Mouse (Mus musculus) midbrain, embryonic 14.5 days (tissue): Measurements from ENCODE around the gene Bik. TPM values are rescaled to one million over a fixed set of nuclear protein-coding genes. Genes with fewer than 3 reads are reported as not detected.

ENCODE experiments used
- ATAC-seq: fragments of 200-750 bp; cut with Nextera tagmentation; 2 replicates; pipeline ENCODE4 v1.8.0; 2017; ENCODE audit warnings: moderate number of reproducible peaks, moderate library complexity; ENCODE audit not compliant: low FRiP score, low TSS enrichment
- DNase-seq: peaks from one replicate; pipeline ENCODE4 v3.0.0-alpha.2; 2015
- H3K27ac ChIP-seq: fragments of 300-500 bp; sonication (generic); replicated peaks from 2 replicates; pipeline ENCODE4 v1.5.1; 2014; ENCODE audit warnings: mild to moderate bottlenecking, low read depth, low read length, moderate library complexity
- H3K27me3 ChIP-seq: fragments of 300-500 bp; sonication (generic); 2 replicates; pipeline ENCODE4 v1.6.1; 2014; ENCODE audit warnings: low read length, control low read depth, mixed read lengths; ENCODE audit not compliant: control insufficient read depth, insufficient read depth
- H3K36me3 ChIP-seq: fragments of 300-500 bp; sonication (generic); 2 replicates; pipeline ENCODE4 v1.6.1; 2014; ENCODE audit warnings: low read length, control low read depth; ENCODE audit not compliant: control insufficient read depth, insufficient read depth
- H3K4me1 ChIP-seq: fragments of 300-500 bp; sonication (generic); 2 replicates; pipeline ENCODE4 v1.6.1; 2014; ENCODE audit warnings: mild to moderate bottlenecking, antibody characterized with exemption, low read length, control low read depth; ENCODE audit not compliant: control insufficient read depth, insufficient read depth
- H3K4me2 ChIP-seq: fragments of 300-500 bp; sonication (generic); 2 replicates; pipeline ENCODE4 v1.6.1; 2014; ENCODE audit warnings: mild to moderate bottlenecking, low read length, moderate library complexity
- H3K4me3 ChIP-seq: fragments of 300-500 bp; sonication (generic); replicated peaks from 2 replicates; pipeline ENCODE4 v1.5.1; 2014; ENCODE audit warnings: low read depth, low read length
- H3K9ac ChIP-seq: fragments of 300-500 bp; sonication (generic); replicated peaks from 2 replicates; pipeline ENCODE4 v1.6.1; 2014; ENCODE audit warnings: mild to moderate bottlenecking, low read length, moderate library complexity
- H3K9me3 ChIP-seq: fragments of 300-500 bp; sonication (generic); 2 replicates; pipeline ENCODE4 v1.6.1; 2016; ENCODE audit warnings: low read length, control low read depth, mixed read lengths; ENCODE audit not compliant: control insufficient read depth
- WGBS: fragments of 180-500 bp; shearing (Covaris S2); extraction: QIAGEN DNeasy Blood & Tissue Kit; methylation state at CpG from one replicate; pipeline ENCODE4 v1.1.7; 2014; 5-methylcytosine and 5-hydroxymethylcytosine counted together
- polyA plus RNA-seq: library from polyadenylated mRNA; unstranded; fragments of >200 nt; fragmentation: Nextera tagmentation; extraction: Ambion mirVana; gene quantifications from 2 replicates; pipeline ENCODE4 v1.2.1, GENCODE M21; 2014

Bik gene
- polyA plus RNA-seq, 1 experiment from 2014 or later = 0.30 TPM

DNA sequence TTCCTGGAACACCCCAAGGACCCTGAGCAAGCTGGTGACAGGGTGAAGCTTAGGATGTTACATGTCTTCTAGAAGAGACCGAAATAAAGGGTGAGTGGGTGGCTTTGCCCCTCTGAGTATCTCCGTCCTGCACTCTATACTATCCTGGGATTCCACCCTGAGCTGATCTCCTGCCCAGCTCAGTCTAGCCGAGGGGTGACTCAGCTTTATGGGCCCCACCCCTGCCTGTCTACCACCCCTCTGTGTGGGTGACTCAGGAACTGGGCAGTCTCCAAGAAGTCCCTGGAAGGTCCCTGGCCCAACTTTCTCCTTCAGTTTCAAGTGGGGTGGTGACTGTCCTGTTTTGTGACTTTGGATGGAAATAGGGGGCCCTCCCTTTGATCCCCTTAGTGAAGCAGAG lies 38.8 kb downstream of the Bik start:
- H3K4me3 ChIP-seq = no peak overlapping the region
- WGBS = 84% methylated on average over 3 of the region's 3 CpGs
- no peak overlapping the region for H3K4me2 ChIP-seq
- no peak for DNase-seq
- H3K27ac ChIP-seq = no peak overlapping the region
- H3K9ac ChIP-seq = no peak overlapping the region
- no peaks in the 10 kb centered on the region for H3K36me3 ChIP-seq
- H3K9me3 ChIP-seq = no peaks in the 10 kb centered on the region
- H3K27me3 ChIP-seq = peaks cover 8% of the 10 kb centered on the region
- peaks cover 13% of the 10 kb centered on the region for H3K4me1 ChIP-seq
- no peak for ATAC-seq

GRCm38 (mm10) chr15:83566006-83566405 lies 39.3 kb downstream of the Bik start:
- Histone ChIP-seq H3K36me3 (no peaks in the 10 kb centered on the region), H3K27me3 (peaks cover 8% of the 10 kb centered on the region), H3K27ac (no peak overlapping the region), H3K4me1 (peaks cover 13% of the 10 kb centered on the region), H3K4me2 (no peak overlapping the region), H3K9me3 (no peaks in the 10 kb centered on the region), H3K9ac (no peak overlapping the region), H3K4me3 (no peak overlapping the region)
- ATAC-seq (no peak), DNase-seq (no peak)
- WGBS = 81% methylated on average over 5 of the region's 5 CpGs

- no peak overlapping the region for H3K27ac ChIP-seq
- peaks cover 13% of the 10 kb centered on the region for H3K4me1 ChIP-seq
- no peaks in the 10 kb centered on the region for H3K9me3 ChIP-seq
- no peaks in the 10 kb centered on the region for H3K36me3 ChIP-seq
- H3K9ac ChIP-seq = no peak overlapping the region
- peaks cover 8% of the 10 kb centered on the region for H3K27me3 ChIP-seq
- no peak overlapping the region for H3K4me3 ChIP-seq
- 87% methylated on average over 3 of the region's 3 CpGs for WGBS
- no peak overlapping the region for H3K4me2 ChIP-seq
- no peak for ATAC-seq
- DNase-seq = no peak
Measured at GRCm38 (mm10) chr15:83567728-83568127, 41.1 kb downstream of the Bik start.

DNA sequence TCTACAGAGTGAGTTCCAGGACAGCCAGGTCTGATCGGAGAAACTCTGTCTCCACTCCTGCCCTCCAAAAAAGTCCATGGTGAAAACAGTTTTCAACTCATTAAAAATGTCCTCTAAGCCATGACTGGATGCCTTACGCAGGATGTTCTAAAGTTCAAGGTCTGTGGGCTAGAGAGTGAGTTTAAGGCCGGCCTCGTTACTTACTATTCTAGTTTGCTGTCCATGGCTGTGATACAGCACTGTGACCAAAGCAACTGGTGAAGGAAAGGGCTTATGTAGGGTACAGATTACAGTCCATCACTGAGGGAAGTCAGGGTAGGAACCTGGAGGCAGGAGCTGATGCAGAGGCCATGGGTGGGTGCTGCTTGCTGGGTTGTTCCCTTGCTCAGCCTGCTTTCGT lies 41.9 kb downstream of the Bik start:
- Histone ChIP-seq H3K27ac (no peak overlapping the region), H3K4me1 (peaks cover 8% of the 10 kb centered on the region), H3K9ac (no peak overlapping the region), H3K4me3 (no peak overlapping the region), H3K36me3 (no peaks in the 10 kb centered on the region), H3K27me3 (peaks cover 4% of the 10 kb centered on the region; the same call in 1 of the 2 replicates), H3K4me2 (no peak overlapping the region), H3K9me3 (no peaks in the 10 kb centered on the region)
- WGBS = 99% methylated on average over 5 of the region's 5 CpGs
- DNase-seq = no peak
- no peak for ATAC-seq

DNA sequence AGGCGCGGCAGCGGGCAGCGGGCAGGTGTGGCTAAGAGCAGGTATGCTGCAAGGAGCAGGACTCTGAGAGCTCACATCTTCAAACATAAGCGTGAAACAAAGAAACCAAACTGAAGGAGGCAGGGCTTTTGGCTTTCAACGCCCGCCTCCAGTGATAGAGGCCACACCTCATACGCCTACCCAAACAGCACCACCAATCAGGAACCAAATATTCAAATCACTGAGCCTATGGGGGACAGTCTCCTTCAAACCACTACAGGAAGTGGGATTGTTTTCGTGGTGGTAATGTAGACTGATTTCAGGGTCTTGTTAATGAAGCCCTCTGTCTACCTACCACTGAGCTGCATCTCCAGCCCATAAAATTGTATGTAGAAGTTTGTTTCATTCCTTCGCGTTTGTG lies 43.0 kb downstream of the Bik start:
- H3K9ac ChIP-seq = no peak overlapping the region
- H3K9me3 ChIP-seq = no peaks in the 10 kb centered on the region
- no peak overlapping the region for H3K27ac ChIP-seq
- no peak overlapping the region for H3K4me2 ChIP-seq
- peaks cover 2% of the 10 kb centered on the region for H3K36me3 ChIP-seq
- DNase-seq (no peak), ATAC-seq (no peak)
- H3K4me3 ChIP-seq = no peak overlapping the region
- no peaks in the 10 kb centered on the region; the same call in 1 of the 2 replicates for H3K27me3 ChIP-seq
- 63% methylated on average over 11 of the region's 11 CpGs for WGBS
- no peaks in the 10 kb centered on the region for H3K4me1 ChIP-seq

- 75% methylated on average over 2 of the region's 2 CpGs for WGBS
- Histone ChIP-seq H3K27ac (no peak overlapping the region), H3K9me3 (no peaks in the 10 kb centered on the region), H3K4me1 (no peaks in the 10 kb centered on the region), H3K4me3 (no peak overlapping the region), H3K9ac (no peak overlapping the region), H3K27me3 (no peaks in the 10 kb centered on the region), H3K4me2 (no peak overlapping the region), H3K36me3 (peaks cover 12% of the 10 kb centered on the region)
- no peak for ATAC-seq
- DNase-seq = no peak
Measured at GRCm38 (mm10) chr15:83570641-83571040, 44.0 kb downstream of the Bik start.

GRCm38 (mm10) chr15:83571636-83572035 lies 45.0 kb downstream of the Bik start:
- Histone ChIP-seq H3K36me3 (peaks cover 22% of the 10 kb centered on the region), H3K27ac (no peak overlapping the region), H3K4me1 (no peaks in the 10 kb centered on the region), H3K9me3 (no peaks in the 10 kb centered on the region), H3K4me2 (no peak overlapping the region), H3K9ac (no peak overlapping the region), H3K4me3 (no peak overlapping the region), H3K27me3 (no peaks in the 10 kb centered on the region)
- no peak for ATAC-seq
- no peak for DNase-seq
- 86% methylated on average over 5 of the region's 5 CpGs for WGBS

GRCm38 (mm10) chr15:83572132-83572531 lies 45.5 kb downstream of the Bik start:
- H3K36me3 ChIP-seq = peaks cover 26% of the 10 kb centered on the region
- no peaks in the 10 kb centered on the region for H3K9me3 ChIP-seq
- H3K27me3 ChIP-seq = no peaks in the 10 kb centered on the region
- H3K4me3 ChIP-seq = no peak overlapping the region
- H3K9ac ChIP-seq = no peak overlapping the region
- H3K4me1 ChIP-seq = no peaks in the 10 kb centered on the region
- no peak overlapping the region for H3K4me2 ChIP-seq
- ATAC-seq = no peak
- no peak overlapping the region for H3K27ac ChIP-seq
- WGBS = 87% methylated on average over 4 of the region's 4 CpGs
- no peak for DNase-seq

DNA sequence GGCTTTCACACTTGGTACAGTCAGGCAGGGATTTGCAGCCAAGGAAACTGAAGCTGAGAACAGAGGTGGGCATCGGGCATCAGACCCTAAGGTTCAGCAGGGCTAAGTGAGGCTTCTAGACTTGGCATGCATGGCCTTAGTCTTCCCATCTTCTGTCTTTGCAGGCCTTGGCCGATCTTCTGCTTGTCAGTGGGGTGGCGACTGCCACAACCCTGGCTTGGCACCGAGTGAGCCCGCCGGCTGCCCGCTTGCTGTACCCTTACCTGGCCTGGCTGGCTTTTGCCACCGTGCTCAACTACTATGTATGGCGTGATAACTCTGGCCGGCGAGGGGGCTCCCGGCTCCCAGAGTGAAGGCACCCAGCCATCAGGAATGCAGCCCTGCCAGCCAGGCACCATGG lies 46.9 kb downstream of the Bik start:
- Histone ChIP-seq H3K36me3 (peaks cover 40% of the 10 kb centered on the region), H3K4me2 (no peak overlapping the region), H3K9ac (no peak overlapping the region), H3K4me3 (no peak overlapping the region), H3K9me3 (no peaks in the 10 kb centered on the region), H3K4me1 (no peaks in the 10 kb centered on the region), H3K27me3 (no peaks in the 10 kb centered on the region), H3K27ac (no peak overlapping the region)
- ATAC-seq = no peak
- 95% methylated on average over 12 of the region's 12 CpGs for WGBS
- DNase-seq = no peak
